Mouse (Mus musculus) megakaryocyte, adult 5-6 weeks (primary cell): ENCODE measurements around the gene Gm20498. TPM values are rescaled to one million over a fixed set of nuclear protein-coding genes. Genes with fewer than 3 reads are reported as not detected.
"Not testable (repeated sequence)": the region's sequence is repeated elsewhere in the genome, so short reads cannot be mapped to it uniquely, and the experiment has no call there.

Experiments
- ATAC-seq: 2 replicates; pipeline ENCODE4 v1.8.0; 2016; ENCODE audit warnings: mild to moderate bottlenecking, inconsistent platforms; ENCODE audit not compliant: poor library complexity, severe bottlenecking
- total RNA-seq, 2 experiments: library from RNA; stranded (forward) in 1 of 2; stranded (reverse) in 1 of 2; fragments of 153-499, 151-499 nt in 1 of 2; fragments of 221-1000, 200-1000 nt in 1 of 2; gene quantifications; 2 replicates each; pipeline versions ENCODE4 v1.2.3 to v1.2.4; 2015 to 2017

Gm20498 gene
- 3.2 and 6.1 TPM in 2 replicates for total RNA-seq (2015)
- 33.4 and 44.2 TPM in 2 replicates for total RNA-seq (2017)

GRCm38 (mm10) chr12:81532316-81533028, at the start of gene Gm20498, which contains the start of gene Synj2bp:
Gene Gm20498 (minus strand): TSS chr12:81532905.
Gene Synj2bp (minus strand): TSS chr12:81532911.
- peak; percentile 96 for ATAC-seq

- no peak for ATAC-seq
Observed at GRCm38 (mm10) chr12:81568374-81568773, 35.7 kb upstream of the Gm20498 start, which contains the start of gene Adam21. Gene Adam21 (minus strand): TSS chr12:81568474.

- no peak for ATAC-seq
Observed at GRCm38 (mm10) chr12:81567931-81568330, 35.2 kb upstream of the Gm20498 start.

GRCm38 (mm10) chr12:81564173-81564572, 31.5 kb upstream of the Gm20498 start:
- no peak for ATAC-seq

GRCm38 (mm10) chr12:81549286-81549685, 16.6 kb upstream of the Gm20498 start:
- ATAC-seq: no peak

GRCm38 (mm10) chr12:81547163-81547562, 14.5 kb upstream of the Gm20498 start:
- ATAC-seq: no peak

- no peak for ATAC-seq
Observed at GRCm38 (mm10) chr12:81533029-81533419, 319 bp upstream of the Gm20498 start.

GRCm38 (mm10) chr12:81530587-81530986, 2.1 kb downstream of the Gm20498 start:
- ATAC-seq: not testable (repeated sequence)

GRCm38 (mm10) chr12:81496906-81497305, 35.8 kb downstream of the Gm20498 start:
- not testable (repeated sequence) for ATAC-seq

- ATAC-seq: no peak
Observed at GRCm38 (mm10) chr12:81490491-81490890, 42.2 kb downstream of the Gm20498 start.

- no peak for ATAC-seq
Observed at GRCm38 (mm10) chr12:81485311-81485710, 47.4 kb downstream of the Gm20498 start.

- ATAC-seq: peak; percentile 98
Observed at GRCm38 (mm10) chr12:81484727-81485191, 47.9 kb downstream of the Gm20498 start, which contains the start of gene Cox16. Gene Cox16 (minus strand): TSS chr12:81485127.

GRCm38 (mm10) chr12:81484212-81484611, 48.5 kb downstream of the Gm20498 start:
- ATAC-seq: no peak

- ATAC-seq: no peak
Observed at GRCm38 (mm10) chr12:81483656-81484055, 49.0 kb downstream of the Gm20498 start.

- ATAC-seq: not testable (repeated sequence)
Observed at GRCm38 (mm10) chr12:81459051-81459450, 73.7 kb downstream of the Gm20498 start.

GRCm38 (mm10) chr12:81438985-81439384, 93.7 kb downstream of the Gm20498 start:
- not testable (repeated sequence) for ATAC-seq

- not testable (repeated sequence) for ATAC-seq
Observed at GRCm38 (mm10) chr12:81434778-81435177, 97.9 kb downstream of the Gm20498 start.

- no peak for ATAC-seq
Observed at GRCm38 (mm10) chr12:81421846-81422245, 110.9 kb downstream of the Gm20498 start, which contains the start of gene Adam4. Gene Adam4 (minus strand): TSS chr12:81421946.

- no peak for ATAC-seq
Observed at GRCm38 (mm10) chr12:81413211-81413610, 119.5 kb downstream of the Gm20498 start.

- ATAC-seq: no peak
Observed at GRCm38 (mm10) chr12:81408966-81409365, 123.7 kb downstream of the Gm20498 start.

- peak; percentile 67 for ATAC-seq
Observed at GRCm38 (mm10) chr12:81402187-81402586, 130.5 kb downstream of the Gm20498 start.

GRCm38 (mm10) chr12:81379364-81379763, 153.3 kb downstream of the Gm20498 start, which contains the start of gene Gm4787:
Gene Gm4787 (minus strand): TSS chr12:81379464.
- ATAC-seq: not testable (repeated sequence)
